Mouse (Mus musculus) MEL (cell line): ENCODE data around the gene Mcm3.

Experiments
- BHLHE40 ChIP-seq: IDR thresholded peaks from 2 replicates; pipeline ENCODE4 v1.6.1; 2012; ENCODE audit warnings: low read depth, mild to moderate bottlenecking, inconsistent platforms, low read length, improper control_type of control experiment, borderline replicate concordance
- CTCF ChIP-seq, 3 experiments: IDR thresholded peaks in 2 of 3; conservative IDR thresholded peaks in 1 of 3; 2 replicates each; pipeline ENCODE4 v1.5.1; 2011 to 2012; ENCODE audit warnings: low read length in 3 of 3, low read depth in 2 of 3, mild to moderate bottlenecking in 2 of 3, improper control_type of control experiment in 1 of 3, inconsistent platforms in 1 of 3, mixed read lengths in 1 of 3, moderate library complexity in 1 of 3; ENCODE audit not compliant: control insufficient read depth in 1 of 3, insufficient read depth in 1 of 3, poor library complexity in 1 of 3, severe bottlenecking in 1 of 3
- EP300 ChIP-seq, 2 experiments: IDR thresholded peaks; 2 replicates each; pipeline ENCODE4 v1.6.1; 2011; ENCODE audit warnings: improper control_type of control experiment in 2 of 2, low read length in 2 of 2, low read depth in 1 of 2, mild to moderate bottlenecking in 1 of 2
- NRF1 ChIP-seq: IDR thresholded peaks from 2 replicates; pipeline ENCODE4 v1.6.1; 2014; ENCODE audit warnings: low read depth, mild to moderate bottlenecking, inconsistent platforms, low read length, improper control_type of control experiment, moderate library complexity; ENCODE audit not compliant: poor library complexity, insufficient read depth, severe bottlenecking
- POLR2A ChIP-seq, 2 experiments: IDR thresholded peaks; 2 replicates each; pipeline ENCODE4 v1.6.1; 2011 to 2012; ENCODE audit warnings: low read length in 2 of 2, mild to moderate bottlenecking in 2 of 2, control low read depth in 1 of 2, improper control_type of control experiment in 1 of 2, low read depth in 1 of 2, moderate library complexity in 1 of 2; ENCODE audit not compliant: control insufficient read depth in 1 of 2, insufficient read depth in 1 of 2, poor library complexity in 1 of 2
- TCF12 ChIP-seq: IDR thresholded peaks from 2 replicates; pipeline ENCODE4 v1.6.1; 2014; ENCODE audit warnings: low read depth, mild to moderate bottlenecking, inconsistent platforms, low read length, improper control_type of control experiment, moderate library complexity

DNA sequence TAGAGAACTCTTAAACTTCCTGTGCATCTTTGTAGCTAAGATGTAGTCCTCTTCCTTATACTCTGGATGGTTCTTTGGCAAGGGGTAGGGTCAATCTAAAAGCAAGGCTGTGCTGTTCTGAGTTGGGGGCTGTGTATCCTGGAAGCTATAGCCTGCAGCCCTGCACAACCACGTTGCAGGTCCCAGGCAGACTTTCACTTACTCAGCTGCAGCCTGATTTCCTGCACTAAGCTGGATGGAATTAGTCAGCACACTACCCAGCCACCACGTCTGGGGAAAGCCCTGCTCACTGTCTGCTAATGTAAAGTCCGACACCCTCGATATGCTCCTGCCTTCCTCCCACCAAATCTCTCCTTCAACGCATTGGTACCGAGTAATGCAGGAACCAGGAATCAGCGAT, 28.7 kb downstream of the Mcm3 start:
- TF ChIP-seq CTCF (IDR thresholded peaks at IDR 0.05 in 2 of 3, conservative IDR thresholded peaks at IDR 0.05 in 1 of 3; ENCODE audit: control insufficient read depth in 1 of 3, insufficient read depth in 1 of 3, low read depth in 2 of 3, low read length in 3 of 3, poor library complexity in 1 of 3, severe bottlenecking in 1 of 3) (no peak), POLR2A (IDR thresholded peaks at IDR 0.05; ENCODE audit: control insufficient read depth in 1 of 2, insufficient read depth in 1 of 2, low read depth in 1 of 2, low read length in 2 of 2, poor library complexity in 1 of 2) (no peak), NRF1 (no peak), EP300 (IDR thresholded peaks at IDR 0.05; ENCODE audit: low read depth in 1 of 2, low read length in 2 of 2) (no peak), BHLHE40 (no peak), TCF12 (no peak)
